Mouse (Mus musculus): ENCODE results near the gene Gdf3.
"Not testable (repeated sequence)": the region's sequence is repeated elsewhere in the genome, so short reads cannot be mapped to it uniquely, and the experiment has no call there.

The Gdf3 gene

GRCm38 (mm10) chr6:122604260-122604659, 5.6 kb downstream of the Gdf3 start:
- DNase-seq: no peak

- no peak for DNase-seq
Measured at GRCm38 (mm10) chr6:122602992-122603322, 6.9 kb downstream of the Gdf3 start.

DNA sequence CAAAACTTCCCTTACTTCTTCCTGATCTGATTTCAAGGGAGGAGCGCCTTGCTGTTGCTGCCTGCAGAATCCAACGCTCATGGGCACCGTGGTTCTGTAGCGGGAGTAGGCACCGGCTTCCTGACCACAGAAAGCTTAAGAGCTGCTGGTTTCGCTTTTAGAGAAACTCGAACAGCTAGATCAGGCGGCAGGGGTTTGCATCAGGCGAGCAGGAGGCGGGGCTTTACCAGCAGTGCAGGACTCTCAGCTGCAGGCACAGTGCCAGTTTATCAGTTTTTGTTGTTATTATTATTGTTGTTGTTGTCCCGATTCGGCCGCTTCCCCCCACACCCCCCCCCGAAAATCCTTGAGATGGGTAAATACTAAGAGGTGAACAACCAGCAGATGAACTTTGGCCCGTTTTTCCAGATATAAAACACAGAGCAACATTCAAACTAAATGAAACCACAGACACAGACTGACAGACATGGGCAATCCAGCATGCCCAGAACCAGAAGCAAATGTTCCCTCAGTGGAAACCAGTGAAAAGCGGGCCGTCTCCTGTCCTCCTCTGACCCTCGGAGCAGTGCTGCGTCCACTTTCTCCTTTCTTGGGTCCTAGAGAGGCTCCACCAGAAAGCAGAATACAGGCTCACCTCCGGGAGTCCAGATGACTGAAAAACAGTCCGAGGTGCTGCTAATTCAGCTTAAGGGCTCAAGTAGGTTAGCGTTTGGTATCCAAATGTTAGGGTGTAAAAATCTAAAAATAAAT, 7.5 kb downstream of the Gdf3 start, which contains the start of gene Apobec1:
Apobec1 (minus strand) TSS at position 203 of the 750 bp plus-strand sequence.
- peak; percentile 76 to 82 for DNase-seq

GRCm38 (mm10) chr6:122601615-122602014, 8.3 kb downstream of the Gdf3 start:
- DNase-seq: no peak

- DNase-seq: no peak
Measured at GRCm38 (mm10) chr6:122601031-122601430, 8.9 kb downstream of the Gdf3 start.

DNA sequence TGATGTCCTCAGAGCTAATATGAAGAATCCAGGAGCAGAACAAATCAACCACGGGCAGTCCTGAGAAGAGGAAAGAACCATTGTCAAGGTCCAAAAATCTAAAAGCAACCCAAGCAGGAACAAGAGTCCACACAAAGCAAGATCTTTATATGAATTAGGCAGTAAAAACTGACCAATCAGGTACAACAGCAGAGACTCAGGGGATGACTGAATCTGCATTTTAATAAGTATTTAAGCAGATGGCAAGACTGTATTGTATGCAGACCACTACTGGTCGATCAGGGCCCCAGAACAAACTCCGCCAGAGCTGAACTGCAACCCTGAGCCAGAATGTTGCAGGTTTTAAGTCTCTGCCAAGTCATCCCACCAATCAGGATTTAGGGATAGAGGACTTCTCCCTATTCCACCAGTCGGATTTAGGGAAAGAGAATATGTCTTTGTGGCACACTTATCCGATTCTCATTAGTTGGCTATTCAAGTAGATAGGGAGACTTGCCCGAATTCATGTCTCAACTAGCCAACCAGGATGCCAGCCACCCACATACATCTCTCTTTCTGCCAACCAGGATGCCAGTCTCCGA, 9.7 kb downstream of the Gdf3 start:
- DNase-seq: no peak

DNA sequence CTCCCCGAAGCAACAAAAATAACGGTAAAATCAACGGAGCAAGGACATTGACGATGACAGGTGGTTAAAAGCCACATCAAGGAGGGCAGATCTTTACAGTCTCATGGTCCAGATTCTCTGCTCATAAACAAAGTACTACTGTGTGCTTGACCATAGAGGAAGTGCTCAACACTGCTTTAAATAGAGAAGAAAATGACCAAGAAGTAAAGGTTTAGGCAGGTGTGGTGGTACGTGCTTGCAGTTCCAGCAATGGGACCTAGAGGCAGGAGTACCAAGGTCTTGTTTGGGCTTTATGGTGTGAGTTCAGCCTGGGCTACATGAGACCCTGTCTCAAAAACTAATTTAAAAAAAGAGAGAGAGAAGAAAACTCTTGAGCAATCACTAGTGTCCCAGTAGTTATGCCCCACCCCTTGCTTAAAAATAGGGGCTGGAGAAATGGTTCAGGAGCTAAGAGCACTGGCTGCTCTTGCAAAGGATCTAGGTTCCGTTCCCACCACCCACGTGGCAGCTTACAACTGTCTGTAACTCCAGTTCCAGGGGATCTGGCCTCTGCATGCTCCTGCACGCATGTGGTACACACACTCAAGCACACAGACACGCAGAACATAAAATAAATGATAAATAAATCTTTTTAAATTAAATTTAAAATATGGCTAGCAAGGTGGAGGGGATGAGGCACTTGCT, 10.7 kb downstream of the Gdf3 start:
- DNase-seq: no peak

GRCm38 (mm10) chr6:122598436-122598835, 11.5 kb downstream of the Gdf3 start:
- no peak for DNase-seq

DNA sequence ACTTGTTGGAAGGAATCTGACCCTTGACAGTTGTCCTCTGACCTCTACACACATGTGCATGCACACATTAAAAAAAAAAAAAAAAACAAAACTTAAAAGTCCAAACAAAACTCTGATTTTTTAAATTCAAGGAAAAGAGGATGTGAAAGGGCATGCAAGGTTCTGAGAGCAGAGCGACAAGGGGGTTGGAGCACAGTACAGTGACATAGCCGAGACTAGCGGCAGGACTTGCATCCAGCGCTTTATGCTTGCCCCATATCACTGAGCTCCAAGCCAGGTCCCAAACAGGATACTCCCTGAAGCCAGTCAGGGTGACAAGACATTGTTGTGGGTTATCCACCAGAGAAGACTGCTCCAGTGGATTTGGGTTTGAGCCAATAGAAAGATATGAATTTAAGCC, 11.9 kb downstream of the Gdf3 start:
- no peak for DNase-seq

GRCm38 (mm10) chr6:122596608-122597007, 13.3 kb downstream of the Gdf3 start:
- DNase-seq: no peak

GRCm38 (mm10) chr6:122595637-122596036, 14.2 kb downstream of the Gdf3 start:
- DNase-seq: no peak

GRCm38 (mm10) chr6:122592905-122593304, 17.0 kb downstream of the Gdf3 start:
- DNase-seq: no peak

- no peak for DNase-seq
Measured at GRCm38 (mm10) chr6:122591027-122591758, 18.7 kb downstream of the Gdf3 start.

DNA sequence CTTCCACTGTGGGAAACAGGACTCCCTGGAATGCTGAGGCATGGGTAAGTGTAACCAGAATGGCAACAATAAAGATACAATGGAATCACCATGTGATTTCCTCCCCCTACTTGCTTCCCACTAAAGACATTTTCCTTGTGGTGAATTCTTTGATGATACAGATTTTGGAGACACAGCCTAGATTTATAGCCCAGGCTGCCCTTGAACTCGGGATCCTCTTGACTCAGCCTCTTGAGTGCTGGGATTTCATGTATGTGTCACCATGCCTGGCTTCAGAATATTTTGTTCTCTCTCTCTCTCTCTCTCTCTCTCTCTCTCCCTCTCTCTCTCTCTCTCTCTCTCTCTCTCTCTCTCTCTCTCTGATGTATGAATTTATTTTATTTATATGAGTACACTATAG, 30.8 kb downstream of the Gdf3 start:
- DNase-seq: no peak

DNA sequence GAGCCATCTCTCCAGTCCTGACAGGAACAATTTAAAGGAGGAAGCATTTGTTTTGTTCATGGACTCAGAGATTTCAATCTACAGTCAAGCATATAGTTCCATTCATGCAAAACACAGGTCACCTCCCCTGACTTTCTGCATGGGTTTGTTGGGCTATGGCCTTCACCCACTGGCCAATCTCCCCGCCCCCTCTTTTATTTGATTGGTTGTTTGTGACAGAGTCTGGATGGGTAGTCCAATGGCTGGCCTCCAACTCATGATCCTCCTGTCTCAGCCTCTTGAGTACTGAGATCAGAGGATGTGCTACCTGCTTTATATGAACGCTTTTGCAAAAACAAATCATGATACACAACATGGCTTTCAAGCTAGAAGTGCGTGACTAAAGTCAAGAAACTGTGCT, 32.9 kb downstream of the Gdf3 start:
- DNase-seq: no peak

- DNase-seq: not testable (repeated sequence)
Measured at GRCm38 (mm10) chr6:122575037-122575436, 34.9 kb downstream of the Gdf3 start.

GRCm38 (mm10) chr6:122571617-122571959, 38.3 kb downstream of the Gdf3 start:
- DNase-seq: no peak

DNA sequence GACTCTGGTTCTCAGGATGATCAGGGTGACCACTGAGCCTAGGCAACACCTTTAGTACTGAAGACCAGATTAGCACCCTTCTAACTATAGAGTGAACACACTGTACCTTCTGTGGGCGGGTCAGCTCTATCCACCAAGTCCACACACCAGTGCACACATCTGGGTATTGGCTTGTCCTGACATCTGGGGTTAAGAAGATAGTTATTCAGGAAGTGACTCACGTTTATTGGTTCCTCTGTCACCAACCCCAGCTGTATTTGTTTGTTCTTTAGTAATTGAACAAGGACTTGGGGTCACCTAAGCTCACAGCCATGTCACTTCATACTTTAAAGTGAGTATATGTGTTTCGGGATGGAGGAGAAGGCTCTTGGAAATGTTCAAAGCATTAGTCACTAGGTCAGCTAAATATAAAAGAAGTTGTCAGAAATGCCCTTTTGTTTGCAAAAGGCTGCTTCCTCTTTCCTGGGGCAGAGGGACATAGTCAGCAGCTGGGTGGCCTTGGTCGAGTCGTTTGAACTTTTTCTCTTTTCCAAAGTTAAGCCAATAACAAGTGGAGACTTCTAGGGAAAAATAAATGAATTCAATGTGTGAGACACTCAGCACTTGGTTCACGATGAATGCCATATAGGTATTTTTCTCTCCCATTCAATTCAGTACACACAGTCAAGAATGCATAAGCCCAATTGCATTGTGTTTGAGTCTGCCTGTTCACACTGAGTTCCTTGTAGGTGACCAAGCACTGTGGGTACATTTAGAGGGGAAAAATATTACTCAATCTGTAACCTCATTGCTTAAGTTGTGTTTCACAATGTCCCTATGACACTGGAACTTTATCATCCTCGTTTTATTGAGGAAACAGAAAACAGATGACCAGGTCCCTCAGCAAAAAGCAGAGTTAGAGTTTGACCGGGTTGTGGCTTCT, 38.9 kb downstream of the Gdf3 start:
- no peak for DNase-seq

DNA sequence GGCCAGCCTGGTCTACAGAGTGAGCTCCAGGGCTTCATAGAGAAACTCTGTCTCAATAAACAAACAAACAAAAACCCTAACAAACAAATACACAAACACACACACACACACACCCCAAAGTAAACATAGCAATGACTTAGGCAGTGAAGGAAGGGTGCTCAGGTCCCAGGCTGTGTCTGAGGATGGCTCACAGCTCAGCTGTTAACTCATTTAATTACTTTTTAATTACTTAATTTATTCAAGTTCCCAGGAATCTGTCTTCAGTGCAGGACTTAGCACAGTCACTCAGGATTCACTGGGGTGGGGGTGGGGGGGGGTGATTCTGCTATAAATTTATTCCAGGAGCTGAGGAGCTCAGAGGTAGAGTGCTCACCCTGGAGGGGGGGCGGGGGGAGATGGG, 40.1 kb downstream of the Gdf3 start:
- DNase-seq: no peak

DNA sequence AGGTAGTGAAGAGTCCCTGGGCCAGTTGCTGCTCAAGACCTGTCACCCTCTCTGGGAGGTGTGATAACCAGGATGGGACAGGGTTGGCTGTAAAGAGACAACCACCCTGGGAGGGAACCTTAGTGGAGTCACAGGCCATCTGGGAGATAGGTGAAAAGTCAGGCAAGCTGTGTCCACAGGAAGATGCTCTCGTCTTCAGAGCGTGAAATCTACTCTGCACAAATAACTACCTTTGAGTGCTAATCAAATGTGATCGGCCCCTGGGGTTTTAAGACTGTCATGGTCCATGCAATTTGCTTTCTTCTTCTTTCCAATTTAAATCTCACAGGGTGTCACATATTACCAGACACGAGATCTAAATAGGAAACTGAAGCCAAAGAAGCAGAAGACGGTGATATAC, 40.8 kb downstream of the Gdf3 start:
- DNase-seq: no peak

DNA sequence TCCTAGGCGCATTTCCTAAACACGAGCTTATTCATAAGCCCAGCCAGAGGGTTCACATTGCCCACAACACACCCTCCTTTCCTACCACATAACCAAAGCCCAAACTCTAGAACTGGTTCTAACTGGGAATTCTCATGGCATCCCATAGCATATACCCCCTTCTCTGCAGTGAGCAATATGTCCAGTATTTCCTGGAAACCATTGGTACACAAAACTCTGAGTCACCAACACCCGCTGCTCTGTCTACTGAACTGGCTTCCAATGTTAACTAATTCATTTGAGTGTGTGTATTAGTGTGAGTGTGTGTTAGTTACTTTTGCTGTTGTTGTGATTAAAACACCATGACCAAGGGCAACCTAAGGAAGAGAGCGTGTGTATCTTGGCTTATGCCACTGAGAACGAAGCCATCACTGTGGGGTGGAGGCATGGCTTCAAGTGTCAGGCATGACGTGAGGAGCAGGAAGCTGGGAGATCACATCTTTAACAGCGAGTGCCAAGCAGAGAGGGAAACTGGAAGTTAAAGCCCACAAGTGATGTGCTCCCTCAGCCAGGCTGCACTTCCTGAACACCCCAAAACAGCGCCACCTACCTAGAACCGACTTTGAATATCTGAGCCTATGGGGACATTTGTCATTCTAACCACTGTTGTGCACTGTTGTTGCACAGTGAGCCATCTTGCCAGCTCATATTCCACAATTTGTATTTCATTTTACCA, 44.7 kb downstream of the Gdf3 start:
- DNase-seq: no peak

DNA sequence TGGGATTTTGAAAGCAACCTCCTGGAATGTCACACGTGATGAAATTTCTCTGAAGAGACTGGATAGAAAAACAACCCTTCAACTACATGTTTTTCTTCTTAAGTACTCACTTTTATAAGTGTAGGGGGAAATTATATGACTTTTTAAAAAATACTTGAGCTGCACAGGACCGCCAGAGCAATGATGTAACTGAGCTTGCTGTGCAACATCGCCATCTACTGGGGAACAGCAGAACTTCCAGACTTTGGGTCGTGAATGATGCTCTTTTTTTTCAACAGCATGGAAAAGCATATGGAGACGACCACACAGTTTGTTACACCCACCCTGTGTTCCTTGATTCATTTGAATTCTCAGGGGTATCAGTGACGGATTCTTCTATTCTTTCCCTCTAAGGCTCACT, 47.4 kb downstream of the Gdf3 start:
- DNase-seq: no peak

Data from thymus, adult 18-20 months (tissue).